Mouse (Mus musculus) liver, embryonic 11.5 days (tissue): ENCODE data around the gene Actn1. TPM values are rescaled to one million over a fixed set of nuclear protein-coding genes. Genes with fewer than 3 reads are reported as not detected.

Experiments used
- ATAC-seq: fragments of 200-750 bp; cut with Nextera tagmentation; replicated peaks from 2 replicates; pipeline ENCODE4 v1.8.0; 2017; ENCODE audit warnings: moderate number of reproducible peaks, mild to moderate bottlenecking, moderate TSS enrichment, moderate library complexity; ENCODE audit not compliant: low FRiP score
- DNase-seq: peaks from one replicate; pipeline ENCODE4 v3.0.0-alpha.2; 2017; ENCODE audit warnings: low spot score
- H3K27ac ChIP-seq: fragments of 300-500 bp; sonication (generic); 2 replicates; pipeline ENCODE4 v1.5.1; 2014; ENCODE audit warnings: mild to moderate bottlenecking, low read depth, low read length, control low read depth
- H3K27me3 ChIP-seq: fragments of 300-500 bp; sonication (generic); replicated peaks from 2 replicates; pipeline ENCODE4 v1.6.1; 2014; ENCODE audit warnings: low read length, mixed read lengths; ENCODE audit not compliant: control insufficient read depth, insufficient read depth
- H3K36me3 ChIP-seq: fragments of 300-500 bp; sonication (generic); 2 replicates; pipeline ENCODE4 v1.6.1; 2014; ENCODE audit warnings: mild to moderate bottlenecking, low read length, moderate library complexity, mixed read lengths; ENCODE audit not compliant: control insufficient read depth, insufficient read depth
- H3K4me1 ChIP-seq: fragments of 300-500 bp; sonication (generic); replicated peaks from 2 replicates; pipeline ENCODE4 v1.6.1; 2014; ENCODE audit warnings: low read length, mixed read lengths; ENCODE audit not compliant: control insufficient read depth, insufficient read depth
- H3K4me2 ChIP-seq: fragments of 300-500 bp; sonication (generic); 2 replicates; pipeline ENCODE4 v1.6.1; 2014; ENCODE audit warnings: mild to moderate bottlenecking, control low read depth, moderate library complexity
- H3K4me3 ChIP-seq: fragments of 300-500 bp; sonication (generic); 2 replicates; pipeline ENCODE4 v1.5.1; 2014; ENCODE audit warnings: low read depth, low read length, control low read depth
- H3K9ac ChIP-seq: fragments of 300-500 bp; sonication (generic); 2 replicates; pipeline ENCODE4 v1.6.1; 2014; ENCODE audit warnings: low read depth, low read length, control low read depth
- H3K9me3 ChIP-seq: fragments of 300-500 bp; sonication (generic); 2 replicates; pipeline ENCODE4 v1.6.1; 2016; ENCODE audit warnings: low read length, inconsistent platforms, mixed read lengths; ENCODE audit not compliant: control insufficient read depth
- WGBS: fragments of 180-500 bp; shearing (Covaris S2); extraction: QIAGEN DNeasy Blood & Tissue Kit; methylation state at CpG from one replicate; pipeline ENCODE4 v1.1.7; 2014; 5-methylcytosine and 5-hydroxymethylcytosine counted together
- polyA plus RNA-seq: library from polyadenylated mRNA; unstranded; fragments of >200 nt; fragmentation: Nextera tagmentation; extraction: Ambion mirVana; gene quantifications from 2 replicates; pipeline ENCODE4 v1.2.1, GENCODE M21; 2014

The Actn1 gene
- polyA plus RNA-seq: 27.9 and 28.3 TPM in 2 replicates

DNA sequence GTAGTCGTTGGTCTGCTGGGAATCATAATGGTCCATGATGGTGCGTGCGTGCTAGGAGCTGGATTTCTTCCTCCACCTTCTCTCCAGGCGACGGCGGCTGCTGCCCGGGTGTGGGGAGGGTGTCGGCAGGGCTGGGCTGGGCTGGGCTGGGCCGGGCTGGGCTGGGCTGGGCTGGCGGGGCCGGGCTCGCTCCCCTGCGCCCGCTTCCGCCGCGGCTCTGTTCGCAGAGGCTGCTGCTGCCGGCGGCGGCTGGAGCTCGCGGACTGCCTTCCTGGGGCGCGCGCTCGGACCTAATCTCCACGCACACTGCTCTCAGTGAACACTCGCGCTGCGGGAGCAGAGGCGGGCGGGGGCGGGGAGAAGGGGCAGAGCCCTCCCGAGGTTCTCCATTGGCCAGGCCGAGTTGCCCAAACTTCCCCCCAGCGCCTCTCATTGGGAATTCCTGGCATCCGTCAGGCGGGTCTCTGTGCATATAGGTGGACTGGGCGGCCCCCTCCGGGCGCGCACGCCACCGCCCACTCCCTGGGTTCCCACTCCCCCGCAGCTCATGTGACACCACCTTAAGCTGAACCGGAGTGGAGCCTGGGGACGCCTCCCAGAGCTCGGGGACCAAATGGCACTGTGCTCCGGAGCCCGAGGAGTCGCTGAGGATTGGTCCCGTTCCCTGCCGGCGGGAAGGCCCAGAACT is at the start of gene Actn1:
Gene Actn1 (minus strand): TSS at position 316 of the 688 bp plus-strand sequence.
- no peaks in the 10 kb centered on the region for H3K9me3 ChIP-seq
- peak within 1 kb of the TSS; percentile 75 for H3K4me3 ChIP-seq
- no peaks in the 10 kb centered on the region for H3K36me3 ChIP-seq
- peak; percentile 81 for ATAC-seq
- peak within 1 kb of the TSS; percentile 89 for H3K27ac ChIP-seq
- peaks cover 31% of the 10 kb centered on the region for H3K27me3 ChIP-seq
- H3K4me2 ChIP-seq: peak within 1 kb of the TSS; percentile 71
- H3K4me1 ChIP-seq: peaks cover 7% of the 10 kb centered on the region
- peak; percentile 83 for DNase-seq
- H3K9ac ChIP-seq: peak within 1 kb of the TSS; percentile 75
- under 1% methylated on average over 55 of the region's 55 CpGs for WGBS

DNA sequence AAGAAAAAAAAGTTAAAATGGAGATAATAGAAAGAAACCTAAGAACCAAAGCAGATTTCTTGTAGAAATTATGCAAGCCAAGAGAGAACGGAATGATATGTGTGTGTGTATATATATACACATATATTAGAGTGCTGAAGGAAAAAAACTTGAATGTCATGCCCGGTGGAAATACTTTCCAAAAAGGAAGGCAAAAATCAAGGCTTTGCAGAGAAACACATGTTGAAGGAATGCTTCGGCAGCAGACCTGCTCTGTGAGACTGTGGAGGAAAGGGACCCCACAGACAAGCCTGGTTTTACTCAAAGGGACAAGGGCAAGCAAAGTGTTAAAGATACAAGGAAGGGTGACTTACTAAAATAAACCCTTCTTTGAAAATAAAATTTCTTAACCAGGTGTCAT is 47.4 kb upstream of the Actn1 start:
- no peak for DNase-seq
- no peak overlapping the region for H3K4me2 ChIP-seq
- WGBS: 75% methylated on average over 3 of the region's 3 CpGs
- H3K9me3 ChIP-seq: no peaks in the 10 kb centered on the region
- no peaks in the 10 kb centered on the region for H3K36me3 ChIP-seq
- no peak overlapping the region for H3K27ac ChIP-seq
- no peak overlapping the region for H3K9ac ChIP-seq
- H3K27me3 ChIP-seq: no peaks in the 10 kb centered on the region
- ATAC-seq: no peak
- H3K4me1 ChIP-seq: no peaks in the 10 kb centered on the region
- no peak overlapping the region for H3K4me3 ChIP-seq

DNA sequence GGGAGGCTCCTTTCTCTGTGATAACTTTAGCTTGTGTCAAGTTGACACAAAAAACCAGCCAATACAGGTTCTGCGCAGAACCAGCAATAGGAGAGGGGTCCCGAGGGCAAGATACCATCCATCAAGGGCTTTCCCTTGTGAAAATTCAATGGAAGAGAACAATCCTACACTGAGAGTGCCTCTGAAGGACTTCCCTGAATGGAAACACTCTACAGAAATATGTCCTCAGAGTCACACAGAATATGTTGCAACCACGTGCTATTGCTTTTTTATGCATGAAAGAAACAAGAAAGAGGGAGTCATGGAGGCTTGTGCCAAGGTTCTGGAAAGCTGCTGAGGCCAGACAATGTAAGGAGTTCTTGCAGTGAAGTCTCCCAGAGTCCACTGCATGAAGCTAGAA is 44.3 kb upstream of the Actn1 start:
- DNase-seq (no peak), ATAC-seq (no peak)
- Histone ChIP-seq H3K36me3 (no peaks in the 10 kb centered on the region), H3K4me3 (no peak overlapping the region), H3K4me1 (no peaks in the 10 kb centered on the region), H3K9ac (no peak overlapping the region), H3K9me3 (no peaks in the 10 kb centered on the region), H3K27ac (no peak overlapping the region), H3K4me2 (no peak overlapping the region), H3K27me3 (no peaks in the 10 kb centered on the region)
- 90% methylated on average over 3 of the region's 3 CpGs for WGBS

DNA sequence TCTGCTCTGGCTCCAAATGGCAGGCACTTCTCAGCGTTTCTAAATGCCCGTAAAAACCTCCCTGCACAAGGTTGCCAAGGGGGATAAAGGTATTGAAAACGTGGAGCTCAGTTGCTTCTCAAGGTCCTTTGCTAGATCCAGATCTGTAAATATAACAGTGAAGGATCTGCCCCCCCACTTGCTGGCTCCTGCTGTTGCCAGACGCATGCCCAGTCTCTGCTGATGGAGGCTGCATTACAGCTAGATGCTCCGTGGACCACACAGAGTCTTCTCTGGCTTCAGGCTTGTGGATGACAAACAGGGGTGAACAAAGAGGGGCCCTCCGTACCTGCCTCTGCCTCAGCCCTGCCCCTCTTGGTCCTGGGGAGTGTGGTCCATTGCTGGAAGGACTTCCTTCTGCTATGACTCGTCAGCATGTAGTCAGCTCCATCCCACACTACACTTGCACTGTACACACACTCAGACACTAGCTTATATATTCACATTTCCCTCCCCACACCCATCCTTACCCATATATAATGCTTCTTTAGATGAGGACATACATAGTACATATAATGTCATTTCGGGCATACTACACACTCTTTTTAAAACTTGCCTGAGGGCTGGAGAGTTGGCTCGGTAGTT is 40.8 kb upstream of the Actn1 start:
- DNase-seq: no peak
- H3K4me2 ChIP-seq: no peak overlapping the region
- no peaks in the 10 kb centered on the region for H3K27me3 ChIP-seq
- no peak overlapping the region for H3K4me3 ChIP-seq
- H3K9ac ChIP-seq: no peak overlapping the region
- no peaks in the 10 kb centered on the region for H3K9me3 ChIP-seq
- 73% methylated on average over 9 of the region's 9 CpGs for WGBS
- no peaks in the 10 kb centered on the region for H3K36me3 ChIP-seq
- no peaks in the 10 kb centered on the region for H3K4me1 ChIP-seq
- no peak for ATAC-seq
- no peak overlapping the region for H3K27ac ChIP-seq

DNA sequence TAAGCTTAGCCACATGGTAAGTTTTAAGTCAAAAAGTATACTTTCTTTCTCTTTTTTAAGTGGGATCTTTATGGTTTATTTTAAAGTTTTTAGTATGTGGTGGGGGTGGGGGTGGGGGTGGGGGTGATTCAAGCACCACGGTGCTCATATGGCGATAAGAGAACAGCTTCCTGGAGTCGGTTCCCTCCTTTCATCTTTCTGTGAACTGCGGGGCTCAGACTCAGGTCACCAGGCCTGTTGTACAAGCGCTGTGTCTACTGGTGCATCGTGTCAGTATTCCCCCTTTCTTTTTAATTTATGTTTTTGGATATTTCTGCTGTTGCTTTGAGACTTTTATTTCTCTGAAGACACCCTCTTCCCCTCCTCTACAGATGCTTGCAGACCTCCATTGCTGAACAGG is 38.5 kb upstream of the Actn1 start:
- H3K27ac ChIP-seq: no peak overlapping the region
- 50% methylated on average over 6 of the region's 6 CpGs for WGBS
- H3K4me2 ChIP-seq: no peak overlapping the region
- DNase-seq: no peak
- no peak overlapping the region for H3K9ac ChIP-seq
- H3K9me3 ChIP-seq: no peaks in the 10 kb centered on the region
- no peaks in the 10 kb centered on the region for H3K27me3 ChIP-seq
- ATAC-seq: no peak
- H3K4me1 ChIP-seq: no peaks in the 10 kb centered on the region
- no peak overlapping the region for H3K4me3 ChIP-seq
- H3K36me3 ChIP-seq: no peaks in the 10 kb centered on the region

DNA sequence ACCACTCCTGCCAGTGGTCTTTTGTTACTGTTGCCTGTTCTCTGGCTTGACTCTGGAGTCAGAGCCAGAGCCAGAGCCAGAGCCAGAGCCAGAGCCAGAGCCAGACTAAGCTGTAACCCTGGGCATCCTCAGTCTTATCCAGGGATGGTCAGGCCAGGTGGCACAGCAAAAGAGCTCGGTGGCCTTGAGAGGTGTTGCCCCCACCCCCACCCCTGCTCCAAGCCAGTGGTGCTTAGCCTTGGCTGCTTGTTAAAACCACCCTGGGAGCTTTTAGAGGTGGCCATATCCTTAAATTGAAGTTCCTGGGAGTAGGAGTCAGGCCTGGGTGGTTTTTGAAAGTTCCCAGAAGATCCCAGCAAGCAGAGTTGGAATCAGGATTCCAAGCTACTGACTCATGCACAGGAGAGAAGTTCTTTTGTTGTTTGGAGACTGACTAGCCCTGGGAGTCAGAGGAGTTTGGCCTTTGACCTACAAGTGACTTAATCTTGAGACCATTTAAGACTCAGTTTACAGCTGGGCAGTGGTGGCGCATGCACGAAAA is 31.8 kb upstream of the Actn1 start:
- Histone ChIP-seq H3K4me3 (no peak overlapping the region), H3K4me1 (0 out of 2 replicates have a peak, but pooled peaks cover 3% of the 10 kb centered on the region), H3K27ac (no peak overlapping the region), H3K9me3 (no peaks in the 10 kb centered on the region), H3K9ac (no peak overlapping the region), H3K27me3 (no peaks in the 10 kb centered on the region), H3K36me3 (no peaks in the 10 kb centered on the region), H3K4me2 (no peak overlapping the region)
- no peak for ATAC-seq
- WGBS: 65% methylated on average over 3 of the region's 3 CpGs
- no peak for DNase-seq

DNA sequence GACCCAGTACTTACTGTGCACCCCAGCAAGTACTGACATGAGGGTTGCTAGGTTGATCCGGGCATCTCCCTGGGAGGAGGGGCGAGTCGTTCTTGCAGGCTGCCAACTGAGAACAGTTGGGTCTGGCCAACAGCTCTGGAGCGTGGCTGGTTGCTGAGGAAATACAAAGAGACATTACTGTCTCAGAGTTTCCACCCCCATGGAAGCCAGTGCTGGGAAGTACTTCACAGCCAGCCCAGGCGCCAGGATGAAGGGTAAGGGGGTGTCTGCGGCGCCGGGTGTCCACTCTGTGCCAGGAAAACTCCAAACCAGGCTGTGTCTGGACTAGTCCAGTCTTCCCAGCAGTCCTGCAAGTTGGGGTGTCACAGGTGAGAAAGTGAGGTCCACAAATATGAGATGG is 30.8 kb upstream of the Actn1 start:
- Histone ChIP-seq H3K36me3 (no peaks in the 10 kb centered on the region), H3K27ac (no peak overlapping the region), H3K9ac (no peak overlapping the region), H3K27me3 (no peaks in the 10 kb centered on the region), H3K9me3 (no peaks in the 10 kb centered on the region), H3K4me3 (no peak overlapping the region), H3K4me2 (no peak overlapping the region), H3K4me1 (0 out of 2 replicates have a peak, but pooled peaks cover 3% of the 10 kb centered on the region)
- no peak for DNase-seq
- ATAC-seq: no peak
- 80% methylated on average over 8 of the region's 8 CpGs for WGBS

DNA sequence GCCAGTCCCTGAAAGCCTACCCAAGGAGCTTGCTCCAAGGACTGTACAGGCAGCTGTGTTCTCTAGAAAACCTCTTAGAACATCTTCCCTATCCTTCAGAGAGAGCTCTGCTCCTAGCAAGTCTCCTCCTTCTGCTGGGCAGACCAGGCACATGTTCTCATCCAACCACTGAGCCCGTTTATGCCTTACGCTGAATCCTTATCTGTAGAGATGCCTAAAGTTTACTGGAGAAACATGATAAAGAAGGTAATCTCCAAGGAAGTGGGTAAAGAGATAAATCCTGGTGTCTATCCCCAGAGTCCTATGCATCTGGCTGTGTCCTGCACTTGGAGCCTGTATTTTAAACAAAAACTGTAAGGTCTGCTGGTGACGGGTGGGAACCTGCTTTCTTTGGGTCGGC is 30.3 kb upstream of the Actn1 start:
- Histone ChIP-seq H3K36me3 (no peaks in the 10 kb centered on the region), H3K4me3 (no peak overlapping the region), H3K27ac (no peak overlapping the region), H3K9ac (no peak overlapping the region), H3K9me3 (no peaks in the 10 kb centered on the region), H3K27me3 (no peaks in the 10 kb centered on the region), H3K4me2 (no peak overlapping the region), H3K4me1 (0 out of 2 replicates have a peak, but pooled peaks cover 3% of the 10 kb centered on the region)
- WGBS: 41% methylated on average over 4 of the region's 4 CpGs
- no peak for DNase-seq
- no peak for ATAC-seq

DNA sequence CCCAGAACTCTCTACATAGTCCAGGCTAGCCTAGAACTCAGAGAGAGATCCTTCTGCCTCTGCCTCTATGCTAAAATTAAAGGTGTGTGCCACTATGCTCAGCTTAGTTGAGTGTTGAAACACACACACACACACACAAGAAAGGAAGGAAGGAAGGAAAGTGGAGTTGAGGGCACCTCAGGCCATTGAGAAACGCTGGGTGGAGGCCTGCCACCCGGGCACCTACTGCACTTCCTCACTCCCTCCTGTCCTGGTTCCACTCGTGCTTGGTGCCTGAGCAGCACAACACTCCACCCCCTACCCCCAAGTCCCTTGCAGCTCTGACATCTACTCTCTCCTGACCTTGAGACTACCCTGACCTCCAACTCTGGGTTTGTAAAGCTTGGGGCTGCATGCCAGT is 29.6 kb upstream of the Actn1 start:
- no peak for ATAC-seq

More for the DNA sequence above, 29.6 kb upstream of the Actn1 start:
- Histone ChIP-seq H3K36me3 (no peaks in the 10 kb centered on the region), H3K4me2 (no peak overlapping the region), H3K9ac (no peak overlapping the region), H3K4me3 (no peak overlapping the region), H3K27me3 (no peaks in the 10 kb centered on the region), H3K9me3 (no peaks in the 10 kb centered on the region), H3K27ac (no peak overlapping the region), H3K4me1 (0 out of 2 replicates have a peak, but pooled peaks cover 3% of the 10 kb centered on the region)
- WGBS: 52% methylated on average over 3 of the region's 3 CpGs
- no peak for DNase-seq
